Mouse (Mus musculus) heart, postnatal 0 days (tissue): ENCODE measurements around the gene Uchl1. TPM values are rescaled to one million over a fixed set of nuclear protein-coding genes. Genes with fewer than 3 reads are reported as not detected.

ENCODE experiments used
- ATAC-seq: fragments of 200-750 bp; cut with Nextera tagmentation; 2 replicates; pipeline ENCODE4 v1.8.0; 2017; ENCODE audit warnings: low read depth, moderate number of reproducible peaks, moderate library complexity; ENCODE audit not compliant: insufficient read depth
- DNase-seq: peaks from one replicate; pipeline ENCODE4 v3.0.0-alpha.2; 2016; ENCODE audit warnings: low spot score
- H3K27ac ChIP-seq: fragments of 300-500 bp; sonication (generic); 2 replicates; pipeline ENCODE4 v1.5.1; 2014; ENCODE audit warnings: low read depth, mild to moderate bottlenecking
- H3K27me3 ChIP-seq: fragments of 300-500 bp; sonication (generic); 2 replicates; pipeline ENCODE4 v1.6.1; 2014; ENCODE audit warnings: low read length, mixed read lengths; ENCODE audit not compliant: control insufficient read depth, insufficient read depth
- H3K36me3 ChIP-seq: fragments of 300-500 bp; sonication (generic); replicated peaks from 2 replicates; pipeline ENCODE4 v1.6.1; 2014; ENCODE audit warnings: low read length, mixed read lengths; ENCODE audit not compliant: control insufficient read depth, insufficient read depth
- H3K4me1 ChIP-seq: fragments of 300-500 bp; sonication (generic); 2 replicates; pipeline ENCODE4 v1.6.1; 2014; ENCODE audit warnings: antibody characterized with exemption; ENCODE audit not compliant: control insufficient read depth, insufficient read depth
- H3K4me2 ChIP-seq: fragments of 300-500 bp; sonication (generic); 2 replicates; pipeline ENCODE4 v1.6.1; 2014; ENCODE audit warnings: low read depth, mild to moderate bottlenecking, low read length, moderate library complexity
- H3K4me3 ChIP-seq: fragments of 300-500 bp; sonication (generic); 2 replicates; pipeline ENCODE4 v1.5.1; 2014; ENCODE audit warnings: low read depth, low read length
- H3K9ac ChIP-seq: fragments of 300-500 bp; sonication (generic); replicated peaks from 2 replicates; pipeline ENCODE4 v1.6.1; 2014; ENCODE audit warnings: low read depth, low read length, mixed read lengths
- H3K9me3 ChIP-seq: fragments of 300-500 bp; sonication (generic); replicated peaks from 2 replicates; pipeline ENCODE4 v1.6.1; 2016; ENCODE audit warnings: low read length; ENCODE audit not compliant: control insufficient read depth
- CTCF ChIP-seq: IDR thresholded peaks from 2 replicates; pipeline ENCODE4 v1.5.1; 2016; ENCODE audit warnings: antibody characterized with exemption, control low read depth, low read depth
- EP300 ChIP-seq: IDR thresholded peaks from 2 replicates; pipeline ENCODE4 v1.6.1; 2016; ENCODE audit warnings: antibody characterized with exemption, low read depth
- WGBS: fragments of 180-500 bp; shearing (Covaris S2); extraction: QIAGEN DNeasy Blood & Tissue Kit; methylation state at CpG from one replicate; pipeline ENCODE4 v1.1.7; 2014; 5-methylcytosine and 5-hydroxymethylcytosine counted together
- polyA plus RNA-seq: library from polyadenylated mRNA; unstranded; fragments of >200 nt; fragmentation: Nextera tagmentation; extraction: Ambion mirVana; gene quantifications from 2 replicates; pipeline ENCODE4 v1.2.1, GENCODE M21; 2015
- total RNA-seq: library from RNA; depleted of rRNA; stranded (reverse); fragments of >200 nt; gene quantifications from 2 replicates; pipeline ENCODE4 v1.2.3, GENCODE M21; 2014; ENCODE audit warnings: low replicate concordance

Uchl1 gene
- total and polyA plus RNA-seq, 2 experiments from 2014 or later, result 56.7 to 97.4 TPM

DNA sequence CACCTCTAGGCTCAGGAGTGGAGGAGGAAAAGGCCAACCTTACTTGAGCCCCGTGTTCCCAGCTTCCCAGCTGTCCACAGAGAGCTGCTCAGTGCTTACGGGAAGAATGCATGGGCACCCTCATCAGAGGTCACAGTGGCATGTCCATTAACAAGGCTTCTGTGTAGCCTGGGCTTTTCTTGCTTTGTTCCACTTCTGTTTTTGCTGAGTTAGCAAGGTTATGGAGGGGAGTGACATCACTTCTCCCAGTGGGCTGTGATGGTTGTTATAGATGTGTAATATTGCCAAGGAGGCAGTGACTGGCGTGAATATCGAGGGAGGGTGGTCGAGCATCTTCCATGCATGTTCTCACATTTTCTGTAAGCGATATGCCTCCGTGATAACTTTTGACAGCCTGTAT, 43.0 kb downstream of the Uchl1 start:
- H3K9ac ChIP-seq, result no peak overlapping the region
- TF ChIP-seq CTCF, result no peak
- TF ChIP-seq EP300, result no peak
- peaks cover 16% of the 10 kb centered on the region for H3K4me1 ChIP-seq
- ATAC-seq (no peak), DNase-seq (no peak)
- H3K4me2 ChIP-seq, result no peak overlapping the region
- peaks cover 40% of the 10 kb centered on the region for H3K27me3 ChIP-seq
- no peak overlapping the region for H3K27ac ChIP-seq
- H3K36me3 ChIP-seq, result no peaks in the 10 kb centered on the region
- H3K4me3 ChIP-seq, result no peak overlapping the region
- 59% methylated on average over 7 of the region's 7 CpGs for WGBS
- no peaks in the 10 kb centered on the region for H3K9me3 ChIP-seq

DNA sequence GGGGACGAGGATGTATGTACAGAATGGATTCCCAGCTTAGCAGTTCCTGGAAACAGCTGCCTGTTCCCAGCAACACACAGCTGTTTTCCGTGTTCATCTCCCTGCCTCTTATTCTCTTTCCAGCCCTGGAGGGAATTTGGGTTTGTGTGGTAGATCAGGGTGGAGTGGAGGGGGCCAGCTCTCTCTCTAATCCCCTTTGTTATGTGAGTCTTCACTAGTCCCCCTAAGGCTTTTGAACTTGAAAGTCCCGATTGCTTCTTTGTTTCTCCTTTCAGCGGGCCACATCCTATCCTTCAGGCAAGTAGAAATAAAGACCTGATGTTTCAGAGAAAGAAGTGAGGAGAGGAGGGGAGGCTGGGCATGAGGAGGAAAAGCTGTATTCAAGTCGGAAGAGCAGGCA, 45.0 kb downstream of the Uchl1 start:
- DNase-seq, result no peak
- no peak overlapping the region for H3K4me2 ChIP-seq
- ATAC-seq, result no peak
- peaks cover 47% of the 10 kb centered on the region for H3K27me3 ChIP-seq
- H3K4me1 ChIP-seq, result 0 out of 2 replicates have a peak, but pooled peaks cover 4% of the 10 kb centered on the region
- H3K36me3 ChIP-seq, result no peaks in the 10 kb centered on the region
- no peak overlapping the region for H3K9ac ChIP-seq
- TF ChIP-seq CTCF (no peak), EP300 (no peak)
- WGBS, result 30% methylated on average over 5 of the region's 5 CpGs
- H3K9me3 ChIP-seq, result no peaks in the 10 kb centered on the region
- H3K27ac ChIP-seq, result no peak overlapping the region
- no peak overlapping the region for H3K4me3 ChIP-seq

DNA sequence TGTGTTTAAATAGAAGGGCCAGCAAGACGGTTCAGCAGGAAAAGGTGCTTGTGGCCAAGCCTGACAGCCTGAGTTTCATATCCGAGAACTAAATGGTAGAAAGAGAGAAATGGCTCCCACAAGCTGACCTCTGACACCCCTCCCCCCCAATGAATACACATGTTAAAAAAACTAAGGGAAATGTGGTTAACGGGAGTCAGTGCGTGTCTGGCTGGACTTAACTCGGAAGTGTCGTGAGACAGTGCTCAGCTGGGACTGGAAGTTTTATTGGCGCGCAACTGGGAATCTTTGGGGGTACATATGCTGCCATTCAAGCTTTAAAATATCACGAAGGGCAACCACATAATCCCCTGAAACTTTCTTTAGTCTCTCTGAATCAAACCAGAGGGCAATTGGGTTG, 46.7 kb downstream of the Uchl1 start:
- DNase-seq (no peak), ATAC-seq (no peak)
- H3K4me1 ChIP-seq, result no peaks in the 10 kb centered on the region
- H3K4me3 ChIP-seq, result no peak overlapping the region
- H3K9ac ChIP-seq, result no peak overlapping the region
- H3K9me3 ChIP-seq, result no peaks in the 10 kb centered on the region
- H3K27me3 ChIP-seq, result peaks cover 57% of the 10 kb centered on the region
- H3K36me3 ChIP-seq, result no peaks in the 10 kb centered on the region
- TF ChIP-seq EP300 (no peak), CTCF (no peak)
- H3K4me2 ChIP-seq, result peak overlapping the region; percentile 18; the same call in 1 of the 2 replicates
- peak overlapping the region; percentile 54 for H3K27ac ChIP-seq
- 61% methylated on average over 9 of the region's 9 CpGs for WGBS

DNA sequence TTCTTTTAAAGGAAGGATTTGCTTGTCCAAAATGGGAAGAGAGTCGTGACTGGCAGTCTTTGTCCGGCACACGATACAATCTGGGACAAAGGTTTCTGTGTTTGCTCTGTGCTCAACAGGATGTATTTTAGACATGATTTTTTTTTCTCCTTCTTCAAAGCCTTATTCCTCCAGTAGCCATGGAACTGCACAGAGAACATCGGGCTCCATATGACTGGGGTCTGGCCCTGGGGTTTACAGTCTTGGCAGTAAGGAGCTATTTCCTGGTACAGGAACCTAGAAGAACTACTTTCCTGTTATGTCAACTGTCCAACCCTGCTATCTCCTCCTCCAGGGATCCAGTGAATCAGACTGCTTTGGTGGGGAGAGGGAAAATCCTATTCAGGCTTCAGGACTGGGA, 47.1 kb downstream of the Uchl1 start:
- peak overlapping the region; percentile 18; the same call in 1 of the 2 replicates for H3K4me2 ChIP-seq
- no peaks in the 10 kb centered on the region for H3K36me3 ChIP-seq
- WGBS, result 47% methylated on average over 4 of the region's 4 CpGs
- TF ChIP-seq EP300, result no peak
- TF ChIP-seq CTCF, result no peak
- ATAC-seq (peak; percentile 76), DNase-seq (peak; percentile 32)
- H3K27me3 ChIP-seq, result peaks cover 56% of the 10 kb centered on the region
- H3K4me1 ChIP-seq, result no peaks in the 10 kb centered on the region
- H3K9ac ChIP-seq, result no peak overlapping the region
- no peaks in the 10 kb centered on the region for H3K9me3 ChIP-seq
- no peak overlapping the region for H3K4me3 ChIP-seq
- peak overlapping the region; percentile 54 for H3K27ac ChIP-seq

DNA sequence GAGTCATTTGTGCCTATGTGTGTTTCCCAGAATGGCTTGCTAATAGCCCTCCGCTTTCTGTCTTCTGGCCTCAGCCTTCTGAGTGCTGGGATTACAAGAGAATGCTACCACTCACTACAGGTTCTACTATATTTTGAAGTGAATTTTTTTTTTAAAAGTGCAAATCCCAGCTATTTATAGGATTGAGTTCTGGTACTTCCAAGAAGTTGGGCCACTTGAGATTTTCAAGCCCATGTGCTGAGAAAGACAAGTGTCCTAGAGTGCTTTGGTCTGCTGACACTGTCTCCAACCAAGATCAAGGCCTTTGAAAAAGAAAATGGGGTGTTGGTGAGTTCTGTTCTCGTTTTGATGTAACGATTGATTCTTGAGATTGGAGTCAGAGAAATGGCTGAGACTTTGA, 47.7 kb downstream of the Uchl1 start:
- no peaks in the 10 kb centered on the region for H3K4me1 ChIP-seq
- peak overlapping the region; percentile 54 for H3K27ac ChIP-seq
- no peaks in the 10 kb centered on the region for H3K36me3 ChIP-seq
- H3K9ac ChIP-seq, result no peak overlapping the region
- ATAC-seq, result no peak
- no peak overlapping the region for H3K4me3 ChIP-seq
- H3K9me3 ChIP-seq, result no peaks in the 10 kb centered on the region
- peaks cover 50% of the 10 kb centered on the region for H3K27me3 ChIP-seq
- TF ChIP-seq CTCF (no peak), EP300 (no peak)
- no peak for DNase-seq
- 73% methylated on average over 3 of the region's 3 CpGs for WGBS
- H3K4me2 ChIP-seq, result no peak overlapping the region

DNA sequence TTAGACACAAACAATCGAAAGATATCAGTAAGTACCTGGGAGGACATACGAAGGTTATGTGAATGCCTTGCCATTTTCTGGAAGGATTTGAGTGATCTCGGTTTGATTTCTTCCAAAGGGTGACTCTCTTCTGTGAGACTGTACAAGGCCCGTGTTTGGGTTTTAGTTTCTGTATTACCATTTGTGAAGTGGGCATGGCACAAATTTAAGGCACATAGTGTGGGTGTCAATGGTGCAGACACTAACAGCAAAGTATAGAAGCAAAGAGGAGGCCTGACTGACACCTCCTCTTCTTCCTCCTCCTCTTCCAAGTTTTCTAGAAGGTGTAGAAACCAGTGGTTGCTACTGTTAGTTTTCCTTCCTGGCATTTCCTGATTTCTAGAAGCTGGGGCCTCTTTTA, 53.4 kb downstream of the Uchl1 start:
- H3K27ac ChIP-seq, result no peak overlapping the region
- H3K4me2 ChIP-seq, result no peak overlapping the region
- ATAC-seq, result no peak
- no peaks in the 10 kb centered on the region for H3K36me3 ChIP-seq
- DNase-seq, result no peak
- H3K9ac ChIP-seq, result no peak overlapping the region
- no peak overlapping the region for H3K4me3 ChIP-seq
- 81% methylated on average over 4 of the region's 4 CpGs for WGBS
- H3K9me3 ChIP-seq, result no peaks in the 10 kb centered on the region
- TF ChIP-seq EP300, result no peak
- no peak for TF ChIP-seq CTCF
- H3K4me1 ChIP-seq, result no peaks in the 10 kb centered on the region
- H3K27me3 ChIP-seq, result peaks cover 28% of the 10 kb centered on the region; the same call in 1 of the 2 replicates
